Mouse (Mus musculus) neural tube, embryonic 13.5 days (tissue): ENCODE results near the gene Hmgb1. TPM values are rescaled to one million over a fixed set of nuclear protein-coding genes. Genes with fewer than 3 reads are reported as not detected.
"Not testable (repeated sequence)": the region's sequence is repeated elsewhere in the genome, so short reads cannot be mapped to it uniquely, and the experiment has no call there.

ENCODE experiments used
- ATAC-seq: fragments of 200-750 bp; cut with Nextera tagmentation; 2 replicates; pipeline ENCODE4 v1.8.0; 2017; ENCODE audit warnings: low read depth, mild to moderate bottlenecking, moderate TSS enrichment, moderate library complexity
- H3K27ac ChIP-seq: fragments of 300-500 bp; sonication (generic); replicated peaks from 2 replicates; pipeline ENCODE4 v1.5.1; 2015; ENCODE audit warnings: moderate library complexity, mild to moderate bottlenecking, inconsistent platforms
- H3K27me3 ChIP-seq: fragments of 300-500 bp; sonication (generic); 2 replicates; pipeline ENCODE4 v1.6.1; 2015; ENCODE audit warnings: mild to moderate bottlenecking, inconsistent platforms
- H3K36me3 ChIP-seq: fragments of 300-500 bp; sonication (generic); 2 replicates; pipeline ENCODE4 v1.6.1; 2015; ENCODE audit warnings: mild to moderate bottlenecking, inconsistent platforms
- H3K4me1 ChIP-seq: fragments of 300-500 bp; sonication (generic); replicated peaks from 2 replicates; pipeline ENCODE4 v1.6.1; 2015; ENCODE audit warnings: inconsistent platforms
- H3K4me2 ChIP-seq: fragments of 300-500 bp; sonication (generic); 2 replicates; pipeline ENCODE4 v1.6.1; 2015; ENCODE audit warnings: inconsistent platforms, mild to moderate bottlenecking, moderate library complexity
- H3K4me3 ChIP-seq: fragments of 300-500 bp; sonication (generic); 2 replicates; pipeline ENCODE4 v1.5.1; 2015; ENCODE audit warnings: mild to moderate bottlenecking, inconsistent platforms
- H3K9ac ChIP-seq: fragments of 300-500 bp; sonication (generic); 2 replicates; pipeline ENCODE4 v1.6.1; 2015; ENCODE audit warnings: moderate library complexity, mild to moderate bottlenecking, inconsistent platforms
- H3K9me3 ChIP-seq: fragments of 300-500 bp; sonication (generic); 2 replicates; pipeline ENCODE4 v1.6.1; 2016; ENCODE audit warnings: inconsistent platforms
- WGBS: fragments of 180-500 bp; shearing (Covaris S2); methylation state at CpG from one replicate; pipeline ENCODE4 v1.1.7; 2015; 5-methylcytosine and 5-hydroxymethylcytosine counted together
- polyA plus RNA-seq: library from polyadenylated mRNA; unstranded; fragments of >200 nt; fragmentation: Nextera tagmentation; extraction: Ambion mirVana; gene quantifications from 2 replicates; pipeline ENCODE4 v1.2.1, GENCODE M21; 2015

Hmgb1 gene
- polyA plus RNA-seq, 1 experiment from 2014 or later = 950 TPM

DNA sequence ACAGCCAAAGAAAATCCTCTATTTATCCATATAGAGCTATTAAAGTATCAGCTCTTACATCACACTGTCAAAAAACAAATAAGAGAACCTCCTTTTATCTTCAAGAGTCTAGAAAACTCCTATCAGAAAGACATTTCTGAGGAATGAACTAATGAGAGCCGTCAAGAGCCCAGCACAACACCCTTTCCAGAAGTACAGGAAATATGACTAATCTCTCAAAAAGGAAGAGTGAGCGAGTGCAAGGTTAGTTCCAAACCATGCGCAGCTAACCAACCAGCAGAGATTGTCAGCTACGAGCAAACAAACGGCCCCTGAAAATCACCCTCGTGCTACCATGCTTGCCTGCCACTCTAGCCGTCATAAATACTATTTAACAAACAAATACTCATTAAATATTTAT, 21.4 kb downstream of the Hmgb1 start:
- no peak overlapping the region for H3K4me2 ChIP-seq
- H3K27me3 ChIP-seq = no peaks in the 10 kb centered on the region
- no peak for ATAC-seq
- no peaks in the 10 kb centered on the region for H3K9me3 ChIP-seq
- no peak overlapping the region for H3K27ac ChIP-seq
- H3K36me3 ChIP-seq = no peaks in the 10 kb centered on the region
- no peak overlapping the region for H3K9ac ChIP-seq
- 74% methylated on average over 7 of the region's 7 CpGs for WGBS
- H3K4me1 ChIP-seq = no peaks in the 10 kb centered on the region
- no peak overlapping the region for H3K4me3 ChIP-seq

DNA sequence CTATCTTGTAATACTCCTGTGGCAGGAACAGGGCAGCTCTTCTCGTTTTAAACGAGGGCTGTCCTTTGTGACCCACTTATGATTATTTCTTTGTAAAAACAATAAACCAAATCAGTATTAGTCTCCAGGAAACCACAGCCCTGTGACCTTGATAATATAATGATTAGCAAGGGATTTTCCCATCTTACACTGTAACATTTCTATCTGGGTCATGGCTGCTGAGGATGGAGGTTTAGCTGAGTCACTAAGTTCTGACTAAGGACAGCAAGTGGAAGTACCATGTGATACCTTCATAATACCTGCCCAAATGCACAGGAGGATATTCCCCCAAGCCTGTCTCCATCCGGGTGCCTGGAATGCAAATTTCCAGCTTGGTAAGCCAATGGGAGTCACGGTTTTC, 23.8 kb downstream of the Hmgb1 start:
- Histone ChIP-seq H3K4me2 (no peak overlapping the region), H3K4me3 (no peak overlapping the region), H3K9me3 (no peaks in the 10 kb centered on the region), H3K36me3 (no peaks in the 10 kb centered on the region), H3K9ac (no peak overlapping the region), H3K27me3 (no peaks in the 10 kb centered on the region), H3K4me1 (no peaks in the 10 kb centered on the region), H3K27ac (no peak overlapping the region)
- ATAC-seq = no peak
- WGBS = 84% methylated on average over 4 of the region's 4 CpGs

DNA sequence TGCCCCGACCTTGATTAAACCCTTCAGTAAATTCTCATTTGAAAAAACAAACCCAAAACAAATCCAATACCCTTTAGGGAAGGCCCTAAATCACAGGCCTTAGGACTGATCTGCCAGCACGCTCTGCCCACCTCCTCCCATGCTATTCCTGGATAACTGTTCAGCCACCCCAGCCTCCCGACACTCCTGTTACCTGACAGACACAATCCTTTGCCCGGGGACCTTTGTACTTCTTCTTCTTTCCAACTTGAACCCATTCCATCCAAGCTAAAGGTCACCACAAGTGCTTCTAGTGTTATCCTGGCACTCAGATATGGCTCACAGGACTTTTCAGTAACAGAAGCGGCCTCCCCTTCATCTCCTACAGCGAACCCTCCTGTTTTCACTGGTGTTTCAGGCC, 25.3 kb downstream of the Hmgb1 start:
- no peaks in the 10 kb centered on the region for H3K4me1 ChIP-seq
- H3K4me2 ChIP-seq = no peak overlapping the region
- WGBS = 84% methylated on average over 6 of the region's 6 CpGs
- no peak overlapping the region for H3K27ac ChIP-seq
- H3K4me3 ChIP-seq = no peak overlapping the region
- no peaks in the 10 kb centered on the region for H3K27me3 ChIP-seq
- H3K9me3 ChIP-seq = no peaks in the 10 kb centered on the region
- no peak overlapping the region for H3K9ac ChIP-seq
- no peaks in the 10 kb centered on the region for H3K36me3 ChIP-seq
- ATAC-seq = no peak

DNA sequence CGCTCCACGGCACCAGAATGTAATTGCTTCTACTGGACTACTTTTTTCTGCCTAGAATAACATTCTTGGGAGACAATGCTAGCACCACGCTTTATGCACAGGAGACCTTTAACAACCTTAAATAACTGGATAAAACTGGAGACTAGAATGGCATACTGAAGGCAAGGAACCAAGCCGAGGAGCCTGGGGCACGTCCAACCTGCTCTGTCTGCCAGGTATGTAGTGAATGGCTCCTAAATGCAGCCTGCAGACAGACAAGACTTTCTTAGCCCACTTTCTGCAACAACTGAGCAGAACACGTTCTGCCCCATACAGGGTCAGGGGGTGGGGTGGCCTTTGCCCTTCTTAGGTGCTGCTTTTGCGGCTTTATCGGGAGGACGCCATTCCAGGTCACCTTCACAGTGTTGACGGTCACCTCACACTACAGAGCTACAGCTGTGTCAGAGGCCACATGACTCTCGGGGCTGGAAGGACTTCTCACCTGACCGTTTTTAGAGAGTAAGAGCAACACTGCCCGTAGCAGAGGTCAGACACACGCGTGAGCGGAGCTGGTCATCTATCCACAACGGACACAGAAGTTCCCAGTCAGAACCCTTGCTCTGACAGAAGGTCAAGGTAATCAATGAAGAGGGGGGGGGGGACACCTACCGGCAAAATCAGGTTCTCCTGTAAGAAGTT, 27.3 kb downstream of the Hmgb1 start:
- Histone ChIP-seq H3K27me3 (no peaks in the 10 kb centered on the region), H3K27ac (no peak overlapping the region)
- 87% methylated on average over 18 of the region's 18 CpGs for WGBS

DNA sequence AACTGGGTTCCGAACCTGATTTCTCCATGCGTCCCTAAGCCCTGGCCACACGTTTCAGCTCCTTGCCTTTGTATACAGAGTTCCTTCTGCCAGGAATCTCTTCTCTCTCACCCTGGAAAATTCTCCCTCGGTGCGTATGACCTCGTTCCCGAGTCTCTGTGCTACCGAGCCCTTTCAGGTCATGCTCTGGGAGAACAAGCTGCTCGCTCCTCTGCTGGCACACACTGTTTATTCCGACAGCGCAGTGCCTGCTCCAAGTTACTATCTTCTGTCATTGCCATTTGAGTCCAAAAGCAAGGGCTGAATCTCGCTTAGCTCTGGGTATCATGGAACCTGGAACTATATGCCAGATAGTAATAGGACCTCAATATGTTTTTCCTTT, 31.5 kb downstream of the Hmgb1 start:
- H3K27me3 ChIP-seq = no peaks in the 10 kb centered on the region
- 75% methylated on average over 12 of the region's 12 CpGs for WGBS

More for the DNA sequence above, 27.3 kb downstream of the Hmgb1 start:
- H3K4me2 ChIP-seq = no peak overlapping the region
- no peak overlapping the region for H3K9ac ChIP-seq
- H3K36me3 ChIP-seq = no peaks in the 10 kb centered on the region
- H3K4me3 ChIP-seq = no peak overlapping the region
- H3K9me3 ChIP-seq = no peaks in the 10 kb centered on the region
- no peaks in the 10 kb centered on the region for H3K4me1 ChIP-seq
- ATAC-seq = no peak

DNA sequence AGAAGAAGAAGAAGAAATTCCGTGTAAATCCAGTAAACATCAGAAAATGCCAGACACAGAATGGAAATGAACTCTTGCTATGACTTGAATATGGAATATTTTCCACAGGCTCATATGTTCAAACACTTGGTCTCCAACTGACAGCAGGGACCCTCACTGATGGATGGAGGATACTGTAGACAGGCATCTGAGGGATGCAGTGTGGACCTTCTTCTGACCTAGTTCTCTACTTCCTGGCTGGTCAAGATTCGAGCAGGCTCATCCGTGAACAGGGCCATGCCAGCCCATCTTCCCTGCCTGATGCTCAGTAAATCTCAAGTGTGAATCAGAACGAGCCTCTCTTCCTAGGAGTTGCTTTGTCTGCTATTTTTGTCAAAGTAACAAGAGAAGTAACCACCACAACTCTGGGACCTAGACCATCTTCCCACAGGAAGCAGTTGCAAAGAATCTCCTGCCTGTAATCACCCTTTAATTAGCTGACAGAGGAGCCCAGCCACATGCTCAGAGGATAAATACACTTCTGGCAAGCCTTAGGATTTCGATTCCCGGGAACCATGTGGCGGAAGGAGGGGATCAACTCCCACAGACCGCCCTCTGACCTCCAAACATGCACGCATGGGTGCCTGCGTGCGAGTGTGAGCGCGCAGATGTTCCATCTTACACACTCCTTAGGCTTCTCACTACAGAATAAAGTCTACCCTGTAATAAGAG, 32.1 kb downstream of the Hmgb1 start:
- Histone ChIP-seq H3K4me2 (no peak overlapping the region), H3K36me3 (no peaks in the 10 kb centered on the region), H3K9me3 (no peaks in the 10 kb centered on the region), H3K27me3 (no peaks in the 10 kb centered on the region), H3K4me3 (no peak overlapping the region), H3K4me1 (no peaks in the 10 kb centered on the region), H3K9ac (no peak overlapping the region), H3K27ac (no peak overlapping the region)
- no peak for ATAC-seq
- whole genome bisulfite sequencing = 63% methylated on average over 13 of the region's 13 CpGs

More for the DNA sequence above, 31.5 kb downstream of the Hmgb1 start:
- ATAC-seq = no peak
- Histone ChIP-seq H3K4me2 (no peak overlapping the region), H3K4me3 (no peak overlapping the region), H3K36me3 (no peaks in the 10 kb centered on the region), H3K9ac (no peak overlapping the region), H3K27ac (no peak overlapping the region), H3K4me1 (no peaks in the 10 kb centered on the region), H3K9me3 (no peaks in the 10 kb centered on the region)

DNA sequence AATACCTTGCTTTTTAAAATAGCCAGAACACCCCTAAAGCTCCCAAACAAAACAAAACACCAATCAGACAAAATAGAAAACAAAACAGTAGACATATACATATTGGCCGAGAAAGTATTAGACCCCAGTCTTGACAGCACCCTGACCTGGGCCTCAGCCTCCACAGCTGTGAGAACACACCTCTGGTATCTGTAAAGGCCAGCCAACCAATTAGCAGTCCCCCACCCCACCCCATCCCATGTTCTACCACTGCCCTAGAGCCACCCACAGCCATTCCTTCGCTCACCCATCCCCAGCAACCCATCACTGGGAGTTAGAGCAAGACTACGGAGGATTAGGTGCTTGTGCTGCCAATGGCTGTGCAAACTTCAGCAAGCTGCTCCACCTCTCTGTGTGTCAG, 33.4 kb downstream of the Hmgb1 start:
- H3K9ac ChIP-seq = no peak overlapping the region
- 96% methylated on average over 3 of the region's 3 CpGs for WGBS
- no peak overlapping the region for H3K4me3 ChIP-seq
- no peaks in the 10 kb centered on the region for H3K36me3 ChIP-seq
- H3K9me3 ChIP-seq = no peaks in the 10 kb centered on the region
- no peak for ATAC-seq
- no peak overlapping the region for H3K4me2 ChIP-seq
- no peaks in the 10 kb centered on the region for H3K4me1 ChIP-seq
- H3K27ac ChIP-seq = no peak overlapping the region
- no peaks in the 10 kb centered on the region for H3K27me3 ChIP-seq

DNA sequence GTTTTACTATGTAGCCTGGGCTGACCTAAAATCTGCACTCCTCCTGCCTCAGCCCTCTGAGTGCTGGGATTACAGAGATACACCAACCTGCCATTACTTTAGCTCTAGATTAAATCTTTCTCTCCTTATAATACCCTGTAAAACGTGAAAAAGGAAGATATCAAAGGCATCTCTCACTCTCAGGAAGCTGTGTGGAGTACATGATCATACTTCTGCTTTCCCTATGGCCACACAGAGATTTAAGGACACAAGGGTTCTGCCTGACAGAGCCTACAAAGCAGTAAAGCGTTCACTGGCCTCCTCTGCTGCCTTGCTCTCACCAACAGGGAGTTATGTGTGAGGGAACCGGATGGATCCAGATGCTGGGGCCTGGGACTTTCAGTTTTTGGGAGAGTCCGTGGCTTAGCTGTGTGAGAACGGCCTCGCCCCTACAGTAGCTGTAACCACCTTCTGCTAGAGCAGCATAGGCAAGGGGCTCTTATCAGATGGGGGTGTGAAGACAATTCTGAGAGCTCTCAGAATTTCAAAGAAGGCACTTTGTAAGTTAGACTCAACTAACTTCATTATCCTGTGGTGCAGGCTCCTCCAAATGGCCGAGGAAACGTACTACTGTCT, 36.8 kb downstream of the Hmgb1 start:
- Histone ChIP-seq H3K27ac (no peak overlapping the region), H3K9ac (no peak overlapping the region), H3K4me3 (no peak overlapping the region), H3K4me1 (no peaks in the 10 kb centered on the region), H3K27me3 (no peaks in the 10 kb centered on the region), H3K9me3 (no peaks in the 10 kb centered on the region), H3K4me2 (no peak overlapping the region), H3K36me3 (no peaks in the 10 kb centered on the region)
- no peak for ATAC-seq
- WGBS = 86% methylated on average over 8 of the region's 8 CpGs

DNA sequence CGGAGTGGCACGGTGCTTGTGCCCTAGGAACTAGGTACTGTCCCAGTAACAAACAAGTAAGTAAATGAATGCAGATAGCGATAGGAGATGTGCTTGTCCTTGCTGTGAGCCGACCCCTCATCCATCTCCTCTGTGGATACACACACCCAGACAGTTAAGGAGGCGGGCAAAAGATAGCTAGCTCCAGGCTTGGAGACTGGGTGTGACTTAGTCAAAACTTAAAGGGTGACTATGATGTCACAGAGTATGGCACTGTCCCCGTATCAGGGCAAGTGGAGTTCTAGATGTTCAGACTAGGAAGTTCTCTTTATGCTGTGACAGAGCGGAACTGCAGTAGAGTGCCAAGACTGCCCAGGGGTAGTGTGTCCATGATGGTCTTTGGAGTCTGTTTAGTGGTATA, 37.6 kb downstream of the Hmgb1 start:
- H3K36me3 ChIP-seq = no peaks in the 10 kb centered on the region
- no peaks in the 10 kb centered on the region for H3K9me3 ChIP-seq
- WGBS = 95% methylated on average over 7 of the region's 7 CpGs
- no peak overlapping the region for H3K9ac ChIP-seq
- no peaks in the 10 kb centered on the region for H3K4me1 ChIP-seq
- H3K4me3 ChIP-seq = no peak overlapping the region
- H3K27ac ChIP-seq = no peak overlapping the region
- no peak for ATAC-seq
- H3K27me3 ChIP-seq = no peaks in the 10 kb centered on the region
- H3K4me2 ChIP-seq = no peak overlapping the region

DNA sequence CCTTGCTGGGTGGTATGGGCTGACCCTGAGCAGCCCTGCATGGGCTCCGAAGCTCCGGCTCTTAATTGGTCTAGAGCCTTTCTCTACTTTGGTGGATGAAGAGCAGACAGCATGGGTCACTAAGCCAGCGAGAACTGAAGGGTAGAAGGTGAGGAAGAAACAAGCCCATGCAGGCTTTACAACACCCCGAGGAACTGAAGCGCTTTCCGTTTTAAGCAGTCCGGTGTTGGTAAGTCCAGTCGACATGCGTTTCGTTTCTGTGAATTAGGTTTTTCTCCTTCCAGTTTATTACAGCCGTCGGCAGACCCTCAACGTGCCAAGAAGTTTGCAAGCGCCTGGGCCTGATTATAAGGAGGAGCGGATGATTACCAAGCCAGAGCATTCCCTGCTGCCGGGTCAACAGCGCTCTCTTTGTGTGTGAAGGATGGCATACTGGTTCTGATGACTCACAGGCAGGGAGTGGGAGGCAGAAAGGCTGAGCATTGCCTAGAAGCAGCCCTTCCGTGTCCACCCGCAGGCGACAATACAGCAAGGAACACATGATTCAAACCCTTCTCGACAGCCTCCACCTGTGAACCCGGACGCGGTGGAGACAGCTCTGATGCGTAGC, 40.4 kb downstream of the Hmgb1 start:
- Histone ChIP-seq H3K27ac (no peak overlapping the region), H3K9me3 (no peaks in the 10 kb centered on the region), H3K4me1 (no peaks in the 10 kb centered on the region), H3K9ac (no peak overlapping the region), H3K4me2 (no peak overlapping the region), H3K36me3 (no peaks in the 10 kb centered on the region), H3K4me3 (no peak overlapping the region), H3K27me3 (no peaks in the 10 kb centered on the region)
- no peak for ATAC-seq
- 74% methylated on average over 25 of the region's 25 CpGs for WGBS

DNA sequence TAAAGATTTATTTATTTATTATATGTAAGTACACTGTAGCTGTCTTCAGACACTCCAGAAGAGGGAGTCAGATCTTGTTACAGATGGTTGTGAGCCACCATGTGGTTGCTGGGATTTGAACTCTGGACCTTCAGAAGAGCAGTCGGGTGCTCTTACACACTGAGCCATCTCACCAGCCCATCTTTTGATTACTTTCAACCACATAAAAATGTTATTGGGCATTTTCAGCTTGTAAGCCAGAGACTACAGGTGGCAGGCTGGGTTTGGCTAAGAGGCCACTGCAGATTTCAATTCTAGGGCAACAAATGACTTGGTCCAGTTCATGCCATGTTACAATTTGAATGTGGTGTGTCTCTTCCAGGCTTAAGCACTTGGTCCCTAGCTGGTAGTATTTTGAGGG, 43.1 kb downstream of the Hmgb1 start:
- H3K4me3 ChIP-seq, H3K27me3 ChIP-seq, H3K9me3 ChIP-seq, H3K4me1 ChIP-seq, H3K9ac ChIP-seq, ATAC-seq, H3K36me3 ChIP-seq, H3K27ac ChIP-seq, H3K4me2 ChIP-seq: not testable (repeated sequence)
- WGBS = 100% methylated on average over 1 of the region's 1 CpGs

DNA sequence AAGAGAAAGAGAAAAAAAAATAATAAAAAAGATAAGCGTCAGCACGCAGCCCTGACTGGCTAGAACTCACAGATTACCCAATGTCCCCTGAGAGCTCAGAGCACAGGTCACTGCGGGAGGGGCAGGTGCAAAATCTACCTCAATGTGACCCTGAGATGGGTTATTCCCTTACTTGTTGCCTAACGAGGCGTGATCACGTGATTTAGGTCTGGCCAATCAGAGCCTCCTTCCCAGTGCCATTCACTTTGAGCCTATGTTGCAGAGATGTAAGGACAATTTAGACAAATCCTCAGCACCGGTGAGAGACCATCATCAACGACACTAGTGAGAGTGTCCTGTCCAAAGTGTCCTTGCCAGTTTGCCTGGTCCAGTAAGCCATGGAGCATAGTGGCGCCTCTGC, 44.0 kb downstream of the Hmgb1 start:
- Histone ChIP-seq H3K4me1 (peaks cover 2% of the 10 kb centered on the region; the same call in 1 of the 2 replicates), H3K36me3 (no peaks in the 10 kb centered on the region), H3K27ac (no peak overlapping the region), H3K9ac (no peak overlapping the region), H3K27me3 (no peaks in the 10 kb centered on the region), H3K4me3 (no peak overlapping the region), H3K4me2 (no peak overlapping the region), H3K9me3 (no peaks in the 10 kb centered on the region)
- no peak for ATAC-seq
- WGBS = 66% methylated on average over 9 of the region's 9 CpGs
